Mouse (Mus musculus) small intestine, adult 2 months (tissue): ENCODE results near the gene Speer4e.
"Not testable (repeated sequence)": the region's sequence is repeated elsewhere in the genome, so short reads cannot be mapped to it uniquely, and the experiment has no call there.

Experiments
- CTCF ChIP-seq: fragments of 200-500 bp; IDR thresholded peaks from 2 replicates; pipeline ENCODE4 v1.5.1; 2012; ENCODE audit warnings: low read depth, mild to moderate bottlenecking, control low read depth, inconsistent platforms, low read length, moderate library complexity, mixed read lengths; ENCODE audit not compliant: insufficient replicate concordance, insufficient read length; ENCODE audit errors: extremely low read depth
- POLR2A ChIP-seq: fragments of 200-500 bp; IDR thresholded peaks from 2 replicates; pipeline ENCODE4 v1.6.1; 2012; ENCODE audit warnings: low read depth, mild to moderate bottlenecking, control low read depth, inconsistent platforms, low read length, moderate library complexity

- not testable (repeated sequence) for TF ChIP-seq CTCF, POLR2A
Observed at GRCm38 (mm10) chr5:14885291-14885690, 52.9 kb downstream of the Speer4e start.
